Mouse (Mus musculus) megakaryocyte, embryonic 14.5 days (primary cell): Measurements from ENCODE around the gene Vmn1r112. TPM values are rescaled to one million over a fixed set of nuclear protein-coding genes. Genes with fewer than 3 reads are reported as not detected.
"Not testable (repeated sequence)": the region's sequence is repeated elsewhere in the genome, so short reads cannot be mapped to it uniquely, and the experiment has no call there.

ENCODE experiments used
- H3K27me3 ChIP-seq: replicated peaks from 2 replicates; pipeline ENCODE3; 2012; ENCODE audit warnings: inconsistent platforms
- H3K36me3 ChIP-seq: replicated peaks from 2 replicates; pipeline ENCODE3; 2012; ENCODE audit warnings: low read length, inconsistent platforms, mixed read lengths
- H3K4me1 ChIP-seq: 2 replicates; pipeline ENCODE4 v1.6.1; 2012; ENCODE audit warnings: inconsistent platforms
- H3K4me3 ChIP-seq: replicated peaks from 2 replicates; pipeline ENCODE3; 2012; ENCODE audit warnings: moderate library complexity, mild to moderate bottlenecking, inconsistent platforms
- H3K9me3 ChIP-seq: 2 replicates; pipeline ENCODE4 v1.6.1; 2012; ENCODE audit warnings: inconsistent platforms
- polyA plus RNA-seq: library from polyadenylated mRNA; stranded (reverse); fragments of >175 nt; gene quantifications from 2 replicates; pipeline ENCODE4 v1.2.3, GENCODE M21; 2012; ENCODE audit warnings: low replicate concordance; ENCODE audit not compliant: insufficient read depth

Gene Vmn1r112
- polyA plus RNA-seq, result not detected in 2 replicates

- H3K27me3 ChIP-seq, H3K36me3 ChIP-seq, H3K4me3 ChIP-seq, H3K4me1 ChIP-seq, H3K9me3 ChIP-seq: not testable (repeated sequence)
Measured at GRCm38 (mm10) chr7:20770885-20771284, at the start of gene Vmn1r112. TSS of gene Vmn1r112 (plus strand) at chr7:20771185.

GRCm38 (mm10) chr7:20730524-20730923 is 40.5 kb upstream of the Vmn1r112 start, which contains the start of gene Gm10668:
TSS of gene Gm10668 (minus strand) at chr7:20730624.
- H3K9me3 ChIP-seq, H3K4me3 ChIP-seq: not testable (repeated sequence)

GRCm38 (mm10) chr7:20786985-20787384 is 16.0 kb downstream of the Vmn1r112 start, which contains the start of gene Vmn1r113:
TSS of gene Vmn1r113 (plus strand) at chr7:20787285.
- H3K4me1 ChIP-seq, H3K27me3 ChIP-seq, H3K36me3 ChIP-seq, H3K9me3 ChIP-seq, H3K4me3 ChIP-seq: not testable (repeated sequence)

More at GRCm38 (mm10) chr7:20730524-20730923, 40.5 kb upstream of the Vmn1r112 start, which contains the start of gene Gm10668:
- not testable (repeated sequence) for H3K4me1 ChIP-seq, H3K36me3 ChIP-seq, H3K27me3 ChIP-seq

- not testable (repeated sequence) for H3K4me3 ChIP-seq, H3K36me3 ChIP-seq, H3K4me1 ChIP-seq, H3K27me3 ChIP-seq, H3K9me3 ChIP-seq
Measured at GRCm38 (mm10) chr7:20812086-20812485, 41.1 kb downstream of the Vmn1r112 start, which contains the start of gene Vmn1r114. TSS of gene Vmn1r114 (minus strand) at chr7:20812186.

Other genes with a start within 250 kb of the Vmn1r112 start
- gene Vmn1r104, start 237.3 kb upstream of the Vmn1r112 start, polyA plus RNA-seq, result not detected in 2 replicates
- not detected in 2 replicates for gene Gm5726, start 225.4 kb upstream of the Vmn1r112 start, polyA plus RNA-seq
- not detected in 2 replicates for gene Gm4141, start 194.9 kb upstream of the Vmn1r112 start, polyA plus RNA-seq
- gene Gm4513, start 172.2 kb upstream of the Vmn1r112 start, polyA plus RNA-seq, result not detected in 2 replicates
- not detected in 2 replicates for gene Vmn1r107, start 102.3 kb upstream of the Vmn1r112 start, polyA plus RNA-seq
- gene Vmn1r111, start 68.0 kb upstream of the Vmn1r112 start, polyA plus RNA-seq, result not detected in 2 replicates
- gene Gm10668, start 40.6 kb upstream of the Vmn1r112 start, polyA plus RNA-seq, result not detected in 2 replicates
- gene Vmn1r113, start 16.1 kb downstream of the Vmn1r112 start, polyA plus RNA-seq, result not detected in 2 replicates
- not detected in 2 replicates for gene Vmn1r114, start 41.0 kb downstream of the Vmn1r112 start, polyA plus RNA-seq
- gene Vmn1r115, start 73.8 kb downstream of the Vmn1r112 start, polyA plus RNA-seq, result not detected in 2 replicates
- not detected in 2 replicates for gene Vmn1r116, start 101.1 kb downstream of the Vmn1r112 start, polyA plus RNA-seq
- not detected in 2 replicates for gene Vmn1r117, start 112.9 kb downstream of the Vmn1r112 start, polyA plus RNA-seq
- not detected in 2 replicates for gene Vmn1r118, start 141.2 kb downstream of the Vmn1r112 start, polyA plus RNA-seq
- gene Vmn1r119, start 241.3 kb downstream of the Vmn1r112 start, polyA plus RNA-seq, result not detected in 2 replicates